Mouse (Mus musculus) adrenal gland, postnatal 25 days (tissue): ENCODE measurements around the gene Izumo1r. TPM values are rescaled to one million over a fixed set of nuclear protein-coding genes. Genes with fewer than 3 reads are reported as not detected.
"Not testable (repeated sequence)": the region's sequence is repeated elsewhere in the genome, so short reads cannot be mapped to it uniquely, and the experiment has no call there.

ENCODE experiments used
- DNase-seq: peaks from one replicate; pipeline ENCODE4 v3.0.0; 2021; ENCODE audit warnings: mixed read lengths
- total RNA-seq: library from RNA; stranded (reverse); gene quantifications from 2 replicates; pipeline ENCODE4 v1.2.3, GENCODE M21; 2021

The Izumo1r gene
- total RNA-seq, 1 experiment from 2014 or later = not detected

DNA sequence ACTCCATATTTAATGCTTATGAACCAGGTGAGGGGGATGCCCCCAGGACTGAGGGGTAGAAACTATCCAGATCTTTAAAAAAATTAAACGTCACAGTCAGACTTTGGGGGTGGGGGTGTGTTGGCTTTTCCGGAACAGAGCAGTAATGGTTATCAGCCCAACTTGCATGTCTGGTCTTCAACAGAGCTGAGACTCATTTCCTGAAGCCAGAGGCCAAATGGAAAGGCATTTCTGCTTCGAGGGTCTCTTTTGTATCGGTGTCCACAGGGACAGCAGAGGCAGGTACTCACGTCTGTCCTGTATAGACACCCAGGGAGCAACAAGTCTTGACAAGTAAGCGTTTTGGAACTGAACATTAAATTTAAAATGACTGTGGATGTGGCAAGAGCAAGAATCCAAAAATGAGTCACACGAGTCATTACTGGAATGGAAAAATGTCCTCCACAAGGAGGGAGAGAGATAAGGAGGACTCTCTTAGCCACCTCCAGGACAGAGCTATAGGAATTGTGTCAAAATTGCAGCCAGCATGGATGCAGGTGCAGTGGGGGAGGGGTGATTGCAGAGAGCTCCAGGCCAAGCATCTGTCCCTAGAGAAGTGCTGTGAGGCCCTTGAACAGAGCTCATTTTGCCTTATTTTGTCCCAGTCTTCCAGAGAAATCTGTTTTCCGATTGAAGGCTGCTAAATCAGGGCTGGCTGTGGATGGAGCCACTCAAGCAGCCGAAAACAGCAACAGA, 1.2 kb upstream of the Izumo1r start:
- DNase-seq = no peak

DNA sequence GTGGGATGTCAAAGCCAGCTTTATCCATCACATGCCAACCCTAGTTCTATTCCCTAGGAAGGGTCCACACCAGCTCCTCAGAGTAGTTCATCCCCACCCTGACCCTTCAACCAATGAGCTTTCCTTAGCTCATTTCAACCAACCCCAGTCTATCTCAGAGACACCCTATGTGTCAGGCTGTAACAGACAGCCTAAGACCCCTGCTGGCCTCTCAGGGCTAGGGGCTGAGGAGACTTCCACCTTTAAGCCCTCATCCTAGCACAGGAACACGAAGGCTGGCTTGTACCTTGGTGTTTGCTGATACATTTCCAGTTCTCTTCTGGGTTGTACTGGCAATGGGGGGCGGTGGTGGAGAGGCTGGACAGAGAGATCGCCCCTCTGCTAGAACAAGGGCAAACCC, 743 bp downstream of the Izumo1r start:
- DNase-seq = no peak

GRCm38 (mm10) chr9:14902416-14902815, 1.3 kb downstream of the Izumo1r start:
- no peak for DNase-seq

DNA sequence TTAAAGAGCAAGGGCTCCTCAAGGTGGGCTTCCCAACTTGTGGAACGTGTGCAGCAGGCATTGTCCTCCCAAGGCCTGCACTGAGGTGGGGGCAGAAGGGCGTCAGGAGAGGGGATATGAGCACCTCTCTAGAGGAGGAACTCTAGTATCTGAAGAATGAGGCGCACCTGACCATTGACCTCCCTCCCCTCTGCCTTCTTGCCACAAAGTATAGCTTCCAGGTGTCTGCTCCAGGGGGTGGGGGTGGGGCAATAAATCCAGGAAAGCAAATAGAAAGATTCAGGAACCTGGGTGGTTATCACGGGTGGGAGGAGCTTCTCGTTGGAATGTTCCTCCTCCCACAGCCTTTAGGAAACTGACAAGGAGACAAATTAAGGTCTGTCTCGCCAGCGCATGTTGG, 2.0 kb downstream of the Izumo1r start:
- no peak for DNase-seq

GRCm38 (mm10) chr9:14897102-14897501, 6.6 kb downstream of the Izumo1r start:
- no peak for DNase-seq

GRCm38 (mm10) chr9:14895237-14895835, 8.4 kb downstream of the Izumo1r start:
- no peak for DNase-seq

GRCm38 (mm10) chr9:14894628-14895027, 9.1 kb downstream of the Izumo1r start:
- no peak for DNase-seq

GRCm38 (mm10) chr9:14893388-14893787, 10.4 kb downstream of the Izumo1r start:
- DNase-seq = no peak

GRCm38 (mm10) chr9:14891891-14892290, 11.9 kb downstream of the Izumo1r start:
- no peak for DNase-seq

GRCm38 (mm10) chr9:14890699-14891098, 13.1 kb downstream of the Izumo1r start:
- DNase-seq = no peak

GRCm38 (mm10) chr9:14888671-14889070, 15.1 kb downstream of the Izumo1r start:
- no peak for DNase-seq

DNA sequence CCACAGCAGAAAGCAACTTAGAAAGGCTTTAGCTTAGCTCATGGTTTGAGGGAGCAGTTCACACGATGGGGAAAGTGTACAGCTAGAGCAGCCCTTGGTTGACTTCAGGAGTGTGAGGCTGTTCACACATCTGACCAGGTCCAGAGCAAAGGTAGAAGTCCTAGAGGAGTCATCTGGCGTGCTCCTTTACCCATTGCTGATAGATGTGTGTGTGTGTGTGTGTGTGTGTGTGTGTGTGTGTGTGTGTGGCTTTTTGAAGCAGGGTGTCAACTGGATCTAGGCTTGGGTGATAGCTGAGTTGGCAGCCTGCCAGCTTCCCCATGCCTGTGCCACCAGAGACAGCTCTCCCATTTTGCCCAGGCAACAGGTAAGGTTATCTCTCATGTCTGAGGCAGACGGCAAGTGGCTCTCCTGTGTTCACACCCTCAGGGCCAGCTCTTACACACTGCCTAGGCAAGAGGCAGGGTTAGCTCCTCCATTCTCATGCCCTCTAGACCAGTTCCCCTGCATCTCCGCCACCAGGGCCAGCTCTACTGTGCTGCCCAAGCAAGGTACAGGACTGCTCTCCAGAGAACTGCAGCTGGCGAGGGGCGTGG, 15.9 kb downstream of the Izumo1r start:
- no peak for DNase-seq

GRCm38 (mm10) chr9:14885954-14886353, 17.8 kb downstream of the Izumo1r start:
- DNase-seq = no peak

- DNase-seq = peak; percentile 22
These were observed 18.6 kb downstream of the Izumo1r start for GRCm38 (mm10) chr9:14885151-14885550.

DNA sequence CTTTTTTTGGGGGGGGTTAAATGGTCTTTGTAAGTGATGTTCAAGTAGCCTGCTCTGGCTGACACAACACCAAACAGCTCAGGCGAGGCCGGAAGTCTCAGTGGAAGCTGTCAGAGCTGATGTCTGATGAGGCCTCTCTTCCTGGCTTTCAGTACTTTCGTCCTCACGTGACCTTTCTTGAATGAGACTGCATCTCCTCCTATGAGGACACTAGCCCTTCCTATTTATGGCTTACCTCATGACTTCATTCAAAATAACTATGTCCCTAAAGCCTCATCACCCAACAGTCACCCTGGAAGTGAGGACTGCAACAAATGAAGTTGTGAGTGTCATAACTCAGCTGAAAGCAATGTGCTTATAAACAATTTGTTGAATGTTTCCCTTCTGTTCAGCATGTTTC, 19.1 kb downstream of the Izumo1r start:
- DNase-seq = no peak

GRCm38 (mm10) chr9:14876566-14876965, 27.2 kb downstream of the Izumo1r start:
- not testable (repeated sequence) for DNase-seq

DNA sequence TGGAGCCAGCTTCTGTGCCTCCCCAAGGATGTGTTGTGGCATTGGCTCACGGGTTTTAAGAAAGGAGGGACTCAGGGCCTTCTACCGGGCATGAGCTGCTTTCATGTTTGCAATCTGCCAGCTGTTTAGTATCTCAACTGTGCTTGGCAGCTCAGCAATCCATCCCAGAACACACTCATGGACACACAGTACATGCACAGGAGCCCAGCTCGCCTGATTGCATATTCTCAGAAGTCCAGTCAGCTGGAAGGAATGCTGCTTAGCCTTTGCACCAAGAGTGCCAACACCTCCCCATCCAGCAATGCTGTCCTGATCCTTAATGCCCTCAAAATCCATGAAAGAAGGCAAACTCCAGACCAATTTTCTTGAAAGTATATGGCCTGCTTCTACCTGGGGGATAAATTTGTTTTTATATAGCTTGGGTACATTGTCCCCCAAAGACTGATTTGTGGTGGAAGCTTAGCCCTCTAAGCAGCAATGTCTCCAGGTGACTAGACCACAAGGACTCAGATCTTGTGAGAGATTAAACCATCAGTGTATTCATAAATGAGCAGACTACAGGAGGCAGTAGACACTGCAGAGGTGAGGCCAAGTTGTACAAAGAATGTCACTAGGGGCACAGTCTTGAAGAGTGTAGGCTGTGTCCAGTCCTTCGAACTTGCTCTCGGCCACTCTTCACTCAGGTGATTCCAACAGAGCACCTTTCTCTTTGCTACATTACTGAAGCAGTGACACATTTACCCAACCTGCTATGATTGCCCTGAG, 27.8 kb downstream of the Izumo1r start:
- no peak for DNase-seq

- DNase-seq = no peak
These were observed 31.4 kb downstream of the Izumo1r start for GRCm38 (mm10) chr9:14872181-14872930.

DNA sequence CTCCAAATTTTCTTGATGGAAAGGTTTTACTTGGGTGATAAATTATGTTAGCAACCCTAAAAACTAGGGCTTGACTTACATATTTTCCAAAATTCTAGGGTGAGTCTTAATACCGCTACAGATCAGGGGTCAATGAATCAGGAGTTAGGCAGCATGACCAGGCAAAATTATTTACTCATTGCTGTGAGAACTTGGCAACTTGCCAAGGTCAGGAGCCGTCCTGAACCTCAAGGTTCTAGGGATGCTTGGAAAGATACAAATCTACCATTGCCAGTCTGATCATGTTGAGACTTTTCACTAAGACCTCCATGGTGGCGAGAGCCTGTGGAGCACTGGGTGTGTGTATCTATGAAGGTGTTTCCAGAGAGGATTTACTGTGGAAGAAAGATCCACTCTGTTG, 32.2 kb downstream of the Izumo1r start:
- DNase-seq = peak; percentile 26

DNA sequence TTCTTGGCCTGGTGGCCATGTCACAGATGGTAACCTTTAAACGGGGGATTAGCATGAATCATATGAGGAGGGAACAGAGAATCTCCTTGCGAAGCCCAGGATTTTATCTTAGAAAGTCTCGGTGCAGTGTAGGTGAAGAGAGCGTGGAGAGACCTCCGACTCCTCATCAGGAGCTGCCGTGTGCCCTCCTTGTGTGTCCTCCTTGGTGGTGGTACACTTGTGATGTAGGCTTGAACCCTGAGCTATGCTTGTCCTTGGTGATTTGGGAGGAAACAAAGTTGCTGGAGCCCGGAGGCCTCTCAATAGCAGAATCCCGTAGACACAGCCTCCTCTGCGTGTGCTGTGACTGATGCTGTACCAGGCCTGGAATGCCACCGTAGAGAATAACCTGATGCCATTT, 32.9 kb downstream of the Izumo1r start:
- DNase-seq = no peak

DNA sequence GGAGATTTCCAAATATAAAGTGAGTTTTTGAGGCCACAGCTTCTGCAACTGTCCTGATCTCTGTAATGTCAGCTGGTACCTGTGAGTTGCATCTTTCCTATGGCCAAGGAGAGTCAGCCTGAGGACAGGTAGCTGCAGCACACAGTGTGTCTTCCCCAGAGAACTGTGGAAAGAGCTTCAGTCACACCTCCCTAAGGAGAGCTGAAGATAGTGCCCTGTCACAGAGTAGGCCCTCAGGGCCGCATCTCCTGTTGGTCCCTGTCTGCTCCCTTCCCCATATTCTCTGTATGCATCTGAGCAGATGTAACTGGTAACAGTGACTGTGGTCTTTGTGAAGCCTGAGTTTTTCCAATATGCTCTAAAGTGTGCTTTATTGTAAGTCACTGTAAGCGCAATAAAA, 33.4 kb downstream of the Izumo1r start:
- DNase-seq = no peak

DNA sequence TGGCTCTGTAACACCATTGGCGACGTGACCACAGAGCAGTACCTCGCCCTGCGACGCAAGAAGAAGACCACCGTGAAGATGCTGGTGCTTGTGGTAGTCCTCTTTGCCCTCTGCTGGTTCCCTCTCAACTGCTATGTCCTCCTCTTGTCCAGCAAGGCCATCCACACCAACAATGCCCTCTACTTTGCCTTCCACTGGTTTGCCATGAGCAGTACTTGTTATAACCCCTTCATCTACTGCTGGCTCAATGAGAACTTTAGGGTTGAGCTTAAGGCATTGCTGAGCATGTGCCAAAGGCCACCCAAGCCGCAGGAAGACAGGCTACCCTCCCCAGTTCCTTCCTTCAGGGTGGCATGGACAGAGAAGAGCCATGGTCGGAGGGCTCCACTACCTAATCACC, 35.4 kb downstream of the Izumo1r start:
- no peak for DNase-seq
